Mouse (Mus musculus): ENCODE measurements around the gene Caprin2. TPM values are rescaled to one million over a fixed set of nuclear protein-coding genes. Genes with fewer than 3 reads are reported as not detected.
"Not testable (repeated sequence)": the region's sequence is repeated elsewhere in the genome, so short reads cannot be mapped to it uniquely, and the experiment has no call there.

Gene Caprin2
- 10.4 and 13.3 TPM in 2 replicates for polyA plus RNA-seq (2015; fragmentation: Nextera tagmentation; extraction: Ambion mirVana)

DNA sequence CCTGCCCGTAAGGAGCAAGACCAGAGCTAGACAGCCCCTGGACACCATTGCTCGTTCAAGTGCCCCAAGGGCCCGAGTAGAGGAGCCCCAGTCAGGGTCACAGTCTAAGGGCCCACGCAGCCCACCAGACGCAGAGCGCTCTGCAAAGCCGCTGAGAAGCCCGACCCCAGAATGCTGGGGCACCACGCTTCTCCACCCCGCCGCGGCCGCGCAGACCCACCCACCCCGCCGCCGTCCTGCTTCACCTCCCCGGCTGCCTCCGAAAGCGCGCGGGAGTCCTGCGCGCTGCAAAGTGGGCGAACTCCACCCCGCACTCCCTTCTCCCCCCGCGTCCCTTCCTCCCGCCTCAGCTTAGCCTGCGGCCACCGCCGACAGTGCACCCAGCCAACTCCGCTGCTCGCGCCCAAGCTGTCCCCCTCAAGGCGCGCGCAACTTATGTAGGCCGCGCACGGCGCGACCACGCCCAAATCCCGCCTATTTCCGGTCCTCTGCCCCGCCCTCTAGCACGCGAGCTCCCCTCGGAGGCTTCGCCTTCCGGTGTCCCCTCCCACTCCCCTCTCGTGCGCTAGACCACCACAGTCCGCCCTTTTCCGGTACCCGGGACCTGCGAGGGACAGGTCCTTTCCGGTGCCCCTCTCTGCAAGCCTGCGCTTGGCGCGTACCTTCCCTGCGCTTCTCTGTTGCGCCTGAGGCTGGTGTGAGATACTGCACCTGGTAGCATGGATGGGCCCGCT, at the start of gene Caprin2:
Gene Caprin2 (minus strand): TSS at position 465 of the 734 bp plus-strand sequence.
- H3K4me2 ChIP-seq: peak within 1 kb of the TSS; percentile 85
- peak within 1 kb of the TSS; percentile 56 for H3K9ac ChIP-seq
- peak; percentile 96 for ATAC-seq (ENCODE audit: insufficient number of reproducible peaks, low FRiP score, low TSS enrichment, low read depth)
- peak within 1 kb of the TSS; percentile 91 for H3K27ac ChIP-seq
- WGBS: under 1% methylated on average over 62 of the region's 65 CpGs
- H3K4me3 ChIP-seq: peak within 1 kb of the TSS; percentile 73
- 0 out of 2 replicates have a peak, but pooled peaks cover 5% of the 10 kb centered on the region for H3K4me1 ChIP-seq
- no peaks in the 10 kb centered on the region for H3K9me3 ChIP-seq
- H3K27me3 ChIP-seq: no peaks in the 10 kb centered on the region
- no peaks in the 10 kb centered on the region for H3K36me3 ChIP-seq

DNA sequence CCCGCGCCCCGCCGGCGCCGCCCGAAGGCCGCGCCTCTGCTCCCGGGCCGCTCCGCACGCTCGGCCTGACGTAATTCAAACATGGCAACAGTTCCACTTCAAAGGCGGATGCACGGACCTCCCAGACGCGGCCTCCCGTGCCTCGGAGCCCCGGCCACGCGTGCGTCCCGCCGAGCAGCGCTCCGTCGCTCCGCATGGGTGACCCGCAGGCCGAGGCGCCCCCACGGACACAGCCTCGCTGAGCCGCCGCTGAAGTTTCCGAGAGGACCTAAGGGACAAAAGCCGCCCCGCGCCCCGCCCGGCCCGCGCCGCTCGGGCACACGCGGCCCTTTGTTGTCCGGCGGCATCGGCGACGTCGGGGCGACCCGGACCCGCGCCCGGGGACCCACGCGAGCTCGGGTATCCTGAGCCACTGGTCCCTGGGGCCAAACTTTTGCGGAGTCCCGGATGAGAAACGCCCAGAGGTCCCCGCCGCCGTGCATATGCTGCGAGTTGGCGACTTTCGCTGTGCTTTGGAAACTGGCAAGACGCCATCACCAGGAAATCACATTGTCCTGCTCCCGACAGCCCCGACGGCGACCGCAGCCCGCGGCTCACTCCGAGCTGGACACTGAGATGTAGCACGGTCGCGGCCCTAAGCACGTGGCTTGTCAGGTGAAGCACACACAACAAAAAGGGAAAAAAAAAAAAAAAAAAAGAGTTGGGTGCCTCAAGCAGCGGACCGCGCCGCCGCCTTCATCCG, 48.9 kb upstream of the Caprin2 start:
- WGBS: under 1% methylated on average over 88 of the region's 92 CpGs
- peaks cover 9% of the 10 kb centered on the region; the same call in 1 of the 2 replicates for H3K4me1 ChIP-seq
- peak overlapping the region; percentile 83 for H3K27ac ChIP-seq
- H3K9ac ChIP-seq: peak overlapping the region; percentile 71
- no peaks in the 10 kb centered on the region for H3K36me3 ChIP-seq
- H3K27me3 ChIP-seq: no peaks in the 10 kb centered on the region
- H3K4me3 ChIP-seq: peak overlapping the region; percentile 79
- peak; percentile 42 for ATAC-seq (ENCODE audit: insufficient number of reproducible peaks, low FRiP score, low TSS enrichment, low read depth)
- H3K4me2 ChIP-seq: peak overlapping the region; percentile 89
- no peaks in the 10 kb centered on the region for H3K9me3 ChIP-seq

DNA sequence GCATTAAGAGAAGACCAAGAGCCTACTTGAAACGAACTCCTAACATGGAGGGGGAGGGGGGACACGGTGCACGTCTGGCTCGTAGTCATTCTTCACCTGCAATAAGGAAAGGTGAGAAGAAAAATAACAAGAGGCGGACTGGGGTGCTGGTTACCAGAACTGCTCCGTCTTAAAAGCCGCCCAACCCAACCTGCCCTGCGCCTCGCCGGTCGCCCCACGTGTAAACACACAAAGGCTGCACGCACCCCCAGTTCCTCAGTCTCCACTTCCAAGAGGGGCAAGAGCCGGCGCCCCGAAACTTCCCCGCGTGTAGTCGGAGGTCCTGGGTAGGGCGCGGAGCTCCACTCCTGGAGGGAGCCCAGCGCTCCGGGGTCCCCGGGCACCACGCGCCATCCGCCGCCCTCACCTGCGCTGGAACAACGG, 48.3 kb upstream of the Caprin2 start:
- Histone ChIP-seq H3K4me2 (peak overlapping the region; percentile 89), H3K4me1 (peaks cover 9% of the 10 kb centered on the region; the same call in 1 of the 2 replicates), H3K9me3 (no peaks in the 10 kb centered on the region), H3K9ac (peak overlapping the region; percentile 71), H3K27me3 (no peaks in the 10 kb centered on the region), H3K36me3 (no peaks in the 10 kb centered on the region), H3K4me3 (peak overlapping the region; percentile 79), H3K27ac (peak overlapping the region; percentile 83)
- no peak; the same call in 1 of the 2 replicates for ATAC-seq (ENCODE audit: insufficient number of reproducible peaks, low FRiP score, low TSS enrichment, low read depth)
- WGBS: under 1% methylated on average over 30 of the region's 30 CpGs

DNA sequence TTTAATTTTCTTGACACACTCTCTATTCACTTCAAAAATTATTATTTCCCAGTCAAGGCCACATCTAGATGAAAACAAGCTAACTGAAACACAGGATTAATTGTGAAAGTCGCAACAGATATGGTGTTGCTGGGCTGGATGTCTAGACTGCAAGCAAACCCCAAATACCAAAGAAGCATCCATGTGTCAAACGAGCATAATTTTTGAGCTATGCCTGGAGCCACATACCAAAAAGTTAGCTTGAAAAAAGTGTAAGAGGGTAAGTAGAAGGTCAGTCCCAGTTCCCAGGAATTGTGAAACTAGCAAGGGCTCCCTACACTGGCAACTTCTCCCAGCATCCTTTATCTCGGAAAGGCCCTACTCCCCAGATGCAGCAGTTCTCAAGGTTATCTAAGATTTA, 47.7 kb upstream of the Caprin2 start:
- Histone ChIP-seq H3K4me3 (peak overlapping the region; percentile 79), H3K9me3 (no peaks in the 10 kb centered on the region), H3K27me3 (no peaks in the 10 kb centered on the region), H3K27ac (no peak overlapping the region), H3K9ac (no peak overlapping the region), H3K36me3 (no peaks in the 10 kb centered on the region), H3K4me1 (peaks cover 9% of the 10 kb centered on the region; the same call in 1 of the 2 replicates), H3K4me2 (peak overlapping the region; percentile 89)
- WGBS: 27% methylated on average over 3 of the region's 3 CpGs
- no peak for ATAC-seq (ENCODE audit: insufficient number of reproducible peaks, low FRiP score, low TSS enrichment, low read depth)

DNA sequence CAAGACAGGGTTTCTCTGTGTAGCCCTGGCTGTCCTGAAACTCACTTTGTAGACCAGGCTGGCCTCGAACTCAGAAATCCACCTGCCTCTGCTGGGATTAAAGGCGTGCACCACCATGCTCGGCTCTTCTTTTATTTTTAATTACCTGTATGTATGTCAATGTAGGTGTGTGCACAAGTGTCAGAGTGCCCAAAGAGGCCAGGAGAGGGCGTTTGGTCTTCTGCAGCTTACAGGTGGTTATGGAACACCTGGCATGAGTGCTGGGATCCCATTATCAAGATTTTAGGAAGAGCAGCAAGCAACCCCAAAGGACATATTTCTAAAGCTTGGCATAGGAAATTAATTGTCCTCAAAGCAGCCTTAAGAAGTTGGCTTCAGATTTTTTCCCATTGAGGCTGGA, 46.4 kb upstream of the Caprin2 start:
- 71% methylated on average over 4 of the region's 4 CpGs for WGBS
- no peak overlapping the region for H3K9ac ChIP-seq
- H3K27me3 ChIP-seq: no peaks in the 10 kb centered on the region
- ATAC-seq (ENCODE audit: insufficient number of reproducible peaks, low FRiP score, low TSS enrichment, low read depth): no peak
- peaks cover 9% of the 10 kb centered on the region; the same call in 1 of the 2 replicates for H3K4me1 ChIP-seq
- H3K36me3 ChIP-seq: no peaks in the 10 kb centered on the region
- H3K27ac ChIP-seq: no peak overlapping the region
- H3K4me2 ChIP-seq: no peak overlapping the region
- no peak overlapping the region for H3K4me3 ChIP-seq
- H3K9me3 ChIP-seq: no peaks in the 10 kb centered on the region

DNA sequence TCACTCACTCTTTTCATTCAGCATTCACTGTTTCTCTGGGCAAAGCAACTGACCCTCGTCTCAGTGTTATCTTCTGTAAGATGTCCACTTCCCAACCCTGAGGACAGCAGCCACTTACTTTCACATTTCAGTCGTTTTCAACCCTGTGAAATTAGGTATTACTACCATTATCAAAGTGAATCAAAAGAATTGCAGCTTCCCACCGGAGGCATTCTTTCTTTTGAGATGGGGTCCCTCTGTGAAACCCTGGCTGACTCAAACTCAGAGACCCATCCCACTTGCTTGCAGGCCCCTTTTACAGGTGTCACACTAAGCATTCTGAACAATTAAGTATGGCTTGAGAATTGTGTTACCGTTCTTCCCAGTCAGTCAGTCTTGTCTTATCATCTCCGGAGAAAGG, 45.8 kb upstream of the Caprin2 start:
- no peak for ATAC-seq (ENCODE audit: insufficient number of reproducible peaks, low FRiP score, low TSS enrichment, low read depth)
- no peak overlapping the region for H3K4me3 ChIP-seq
- peaks cover 6% of the 10 kb centered on the region; the same call in 1 of the 2 replicates for H3K4me1 ChIP-seq
- no peak overlapping the region for H3K9ac ChIP-seq
- no peak overlapping the region for H3K4me2 ChIP-seq
- H3K27me3 ChIP-seq: no peaks in the 10 kb centered on the region
- no peaks in the 10 kb centered on the region for H3K9me3 ChIP-seq
- no peak overlapping the region for H3K27ac ChIP-seq
- 70% methylated on average over 5 of the region's 5 CpGs for WGBS
- H3K36me3 ChIP-seq: no peaks in the 10 kb centered on the region

DNA sequence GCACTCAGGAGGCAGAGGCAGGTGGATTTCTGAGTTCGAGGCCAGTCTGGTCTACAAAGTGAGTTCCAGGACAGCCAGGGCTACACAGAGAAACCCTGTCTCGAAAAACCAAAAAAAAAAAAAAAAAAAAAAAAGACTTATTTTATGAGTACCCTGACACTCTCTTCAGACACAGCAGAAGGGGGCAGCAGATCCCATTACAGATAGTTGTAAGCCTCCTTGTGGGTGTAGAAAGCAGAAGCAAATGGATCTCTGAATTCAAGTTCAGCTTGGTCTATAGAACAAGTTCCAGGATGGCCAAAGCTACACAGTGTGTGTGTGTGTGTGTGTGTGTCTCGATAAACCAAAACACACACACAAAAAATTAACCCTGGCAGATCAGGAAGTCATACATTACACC, 44.3 kb upstream of the Caprin2 start:
- H3K4me1 ChIP-seq; H3K27ac ChIP-seq; ATAC-seq (ENCODE audit: insufficient number of reproducible peaks, low FRiP score, low TSS enrichment, low read depth); H3K4me2 ChIP-seq; H3K27me3 ChIP-seq; H3K36me3 ChIP-seq; H3K9me3 ChIP-seq; H3K9ac ChIP-seq; H3K4me3 ChIP-seq: not testable (repeated sequence)
- WGBS: 86% methylated on average over 2 of the region's 3 CpGs

DNA sequence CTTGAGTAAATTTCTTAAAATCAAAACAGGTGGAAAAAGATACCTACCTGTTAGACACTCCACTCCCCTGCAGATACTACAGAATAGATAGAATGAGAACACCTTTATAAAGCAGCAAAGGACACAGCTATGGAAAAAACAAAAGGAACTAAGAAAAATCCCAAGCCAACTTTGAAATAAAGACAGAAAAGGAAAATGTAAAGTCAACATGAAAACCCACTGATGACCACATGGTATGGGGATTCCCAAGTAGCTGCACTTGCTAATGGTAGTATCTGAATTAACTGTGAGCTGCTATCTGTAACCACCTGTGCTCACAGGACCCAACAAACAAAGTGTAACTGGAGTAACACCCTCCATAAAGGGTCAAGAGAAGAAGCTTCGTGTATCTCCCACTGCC, 41.7 kb upstream of the Caprin2 start:
- Histone ChIP-seq H3K4me2 (no peak overlapping the region), H3K36me3 (no peaks in the 10 kb centered on the region), H3K9me3 (no peaks in the 10 kb centered on the region), H3K4me1 (no peaks in the 10 kb centered on the region), H3K9ac (no peak overlapping the region), H3K27me3 (no peaks in the 10 kb centered on the region), H3K4me3 (no peak overlapping the region), H3K27ac (no peak overlapping the region)
- no peak for ATAC-seq (ENCODE audit: insufficient number of reproducible peaks, low FRiP score, low TSS enrichment, low read depth)
- 21% methylated on average over 1 of the region's 1 CpGs for WGBS

DNA sequence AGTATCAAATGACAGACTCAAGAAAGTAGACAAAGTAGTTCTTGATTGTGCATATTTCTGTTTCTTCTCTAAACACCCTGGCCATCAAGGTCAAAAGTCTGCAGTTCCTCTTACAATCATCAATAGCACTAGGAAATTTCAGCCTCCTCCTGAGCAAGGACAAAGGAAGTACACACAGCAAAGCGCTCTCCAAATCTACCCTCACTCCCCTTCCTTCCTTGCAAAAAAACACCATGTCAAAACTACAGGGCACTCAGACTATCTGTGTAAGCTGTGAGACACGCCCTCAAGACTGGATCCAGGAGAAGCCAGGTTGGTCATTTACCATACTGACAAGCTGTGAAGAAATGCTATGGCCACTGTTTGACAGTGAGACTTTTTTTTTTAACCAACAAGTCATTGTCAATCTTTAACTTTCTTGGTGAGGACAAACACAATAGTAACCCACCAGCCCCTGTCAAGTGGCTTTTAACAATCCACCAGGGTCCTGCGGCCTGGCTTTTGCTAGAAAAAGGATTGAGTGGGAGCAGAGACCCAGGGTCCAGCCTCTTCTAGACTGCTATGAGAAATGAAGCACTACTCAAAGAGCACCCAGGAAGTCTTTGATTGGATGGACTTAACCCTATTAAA, 39.0 kb upstream of the Caprin2 start:
- Histone ChIP-seq H3K4me3 (no peak overlapping the region), H3K27me3 (no peaks in the 10 kb centered on the region), H3K9me3 (no peaks in the 10 kb centered on the region), H3K4me1 (no peaks in the 10 kb centered on the region), H3K4me2 (no peak overlapping the region), H3K27ac (no peak overlapping the region), H3K9ac (no peak overlapping the region), H3K36me3 (peaks cover 18% of the 10 kb centered on the region)
- 87% methylated on average over 3 of the region's 3 CpGs for WGBS
- no peak for ATAC-seq (ENCODE audit: insufficient number of reproducible peaks, low FRiP score, low TSS enrichment, low read depth)

DNA sequence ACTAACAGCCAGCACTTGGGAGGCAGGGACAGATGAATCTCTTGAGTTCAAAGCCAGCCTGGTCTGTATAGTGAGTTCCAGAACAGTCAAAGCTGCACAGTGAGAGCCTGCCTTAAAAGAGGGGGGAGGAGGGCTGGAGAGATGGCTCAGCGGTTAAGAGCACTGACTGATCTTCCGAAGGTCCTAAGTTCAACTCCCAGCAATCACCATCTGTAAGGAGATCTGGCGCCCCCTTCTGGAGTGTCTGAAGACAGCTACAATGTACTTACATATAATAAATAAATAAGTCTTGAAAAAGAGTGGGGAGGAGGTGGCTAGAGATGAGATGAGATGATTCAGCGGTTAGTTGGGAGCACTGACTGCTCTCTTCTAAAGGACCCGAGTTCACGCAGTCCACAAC, 35.2 kb upstream of the Caprin2 start:
- Histone ChIP-seq H3K9ac (no peak overlapping the region), H3K27ac (no peak overlapping the region), H3K4me1 (no peaks in the 10 kb centered on the region), H3K9me3 (no peaks in the 10 kb centered on the region; the same call in 1 of the 2 replicates), H3K4me3 (no peak overlapping the region), H3K4me2 (no peak overlapping the region), H3K27me3 (no peaks in the 10 kb centered on the region), H3K36me3 (peaks cover 41% of the 10 kb centered on the region)
- 82% methylated on average over 6 of the region's 6 CpGs for WGBS
- no peak for ATAC-seq (ENCODE audit: insufficient number of reproducible peaks, low FRiP score, low TSS enrichment, low read depth)

DNA sequence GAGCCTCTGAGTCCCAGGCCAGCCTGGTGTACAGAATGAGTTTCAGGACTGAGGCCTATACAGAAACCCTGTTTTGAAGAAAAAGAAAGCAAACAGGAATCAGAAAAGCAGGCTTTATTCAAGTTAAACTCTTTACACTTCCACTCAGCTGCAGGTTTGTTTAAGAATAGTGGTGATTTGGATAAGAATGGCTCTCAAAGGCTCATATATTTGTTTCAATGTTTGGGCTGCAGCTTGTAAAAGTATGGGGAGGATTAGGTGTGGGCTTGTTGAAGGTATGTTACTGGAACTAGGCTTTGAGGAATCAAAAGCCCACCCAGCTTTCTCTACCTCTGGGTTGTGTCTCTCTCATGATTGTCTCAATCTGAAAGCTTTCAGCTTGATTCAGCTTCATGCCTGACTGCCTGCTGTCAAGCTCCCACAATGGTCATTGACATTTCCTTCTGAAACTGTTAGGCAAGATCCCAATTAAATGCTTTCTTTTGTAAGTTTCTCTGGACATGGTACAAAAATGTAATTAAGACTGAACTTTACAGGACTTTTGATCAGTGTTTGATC, 22.9 kb upstream of the Caprin2 start:
- Histone ChIP-seq H3K4me2 (no peak overlapping the region), H3K27ac (no peak overlapping the region), H3K9me3 (no peaks in the 10 kb centered on the region), H3K27me3 (no peaks in the 10 kb centered on the region), H3K9ac (no peak overlapping the region), H3K4me1 (no peaks in the 10 kb centered on the region), H3K4me3 (no peak overlapping the region), H3K36me3 (peaks cover 15% of the 10 kb centered on the region)
- ATAC-seq (ENCODE audit: insufficient number of reproducible peaks, low FRiP score, low TSS enrichment, low read depth): no peak

All from limb, embryonic 15.5 days (tissue).